Mouse (Mus musculus) limb, embryonic 14.5 days (tissue): ENCODE measurements around the gene Tcn2. TPM values are rescaled to one million over a fixed set of nuclear protein-coding genes. Genes with fewer than 3 reads are reported as not detected.
A peak's percentile ranks its signal among the peaks of the same experiment; 100 is the strongest.

Experiments
- ATAC-seq: fragments of 200-750 bp; cut with Nextera tagmentation; 2 replicates; pipeline ENCODE4 v1.8.0; 2017; ENCODE audit warnings: low read depth, moderate number of reproducible peaks, moderate TSS enrichment; ENCODE audit not compliant: low FRiP score
- DNase-seq: peaks from one replicate; pipeline ENCODE4 v3.0.0-alpha.2; 2015; ENCODE audit warnings: low spot score
- H3K27ac ChIP-seq: fragments of 300-500 bp; sonication (generic); replicated peaks from 2 replicates; pipeline ENCODE4 v1.5.1; 2014; ENCODE audit warnings: low read depth, mild to moderate bottlenecking, low read length, moderate library complexity, mixed read lengths
- H3K27me3 ChIP-seq: fragments of 300-500 bp; sonication (generic); 2 replicates; pipeline ENCODE4 v1.6.1; 2014; ENCODE audit warnings: low read length, mixed read lengths; ENCODE audit not compliant: control insufficient read depth, insufficient read depth
- H3K36me3 ChIP-seq: fragments of 300-500 bp; sonication (generic); 2 replicates; pipeline ENCODE4 v1.6.1; 2014; ENCODE audit warnings: mild to moderate bottlenecking, low read length, moderate library complexity, mixed read lengths; ENCODE audit not compliant: control insufficient read depth, insufficient read depth
- H3K4me1 ChIP-seq: fragments of 300-500 bp; sonication (generic); 2 replicates; pipeline ENCODE4 v1.6.1; 2014; ENCODE audit warnings: antibody characterized with exemption, low read length, mixed read lengths; ENCODE audit not compliant: control insufficient read depth, insufficient read depth
- H3K4me2 ChIP-seq: fragments of 300-500 bp; sonication (generic); replicated peaks from 2 replicates; pipeline ENCODE4 v1.6.1; 2014; ENCODE audit warnings: low read depth, mild to moderate bottlenecking, low read length, moderate library complexity; ENCODE audit not compliant: severe bottlenecking
- H3K4me3 ChIP-seq: fragments of 300-500 bp; sonication (generic); replicated peaks from 2 replicates; pipeline ENCODE4 v1.5.1; 2014; ENCODE audit warnings: low read length
- H3K9ac ChIP-seq: fragments of 300-500 bp; sonication (generic); 2 replicates; pipeline ENCODE4 v1.6.1; 2014; ENCODE audit warnings: mild to moderate bottlenecking, low read depth, low read length, moderate library complexity; ENCODE audit not compliant: severe bottlenecking
- H3K9me3 ChIP-seq: fragments of 300-500 bp; sonication (generic); 2 replicates; pipeline ENCODE4 v1.6.1; 2016; ENCODE audit warnings: low read length; ENCODE audit not compliant: control insufficient read depth
- POLR2A ChIP-seq: fragments of 200-500 bp; IDR thresholded peaks from 2 replicates; pipeline ENCODE4 v1.8.0; 2012; ENCODE audit warnings: inconsistent platforms, mild to moderate bottlenecking, moderate library complexity, borderline replicate concordance; ENCODE audit not compliant: insufficient read depth, insufficient read length; ENCODE audit errors: extremely low read depth
- WGBS: fragments of 180-500 bp; shearing (Covaris S2); extraction: QIAGEN DNeasy Blood & Tissue Kit; methylation state at CpG from one replicate; pipeline ENCODE4 v1.1.7; 2014; 5-methylcytosine and 5-hydroxymethylcytosine counted together
- polyA plus RNA-seq, 2 experiments: library from polyadenylated mRNA; depleted of rRNA in 1 of 2; stranded (reverse) in 1 of 2; unstranded in 1 of 2; fragments of >200 nt; fragmentation: Nextera tagmentation in 1 of 2; extraction: Ambion mirVana in 1 of 2; gene quantifications; 2 replicates each; pipeline versions ENCODE4 v1.2.1 to v1.2.3; 2012 to 2014

Tcn2 gene
- polyA plus RNA-seq, 2 experiments, result 51.5 to 54.3 TPM

GRCm38 (mm10) chr11:3973081-3973480, 41.1 kb upstream of the Tcn2 start:
- ATAC-seq, result no peak
- H3K27me3 ChIP-seq, result no peaks in the 10 kb centered on the region
- H3K4me3 ChIP-seq, result no peak overlapping the region
- H3K9ac ChIP-seq, result no peak overlapping the region
- H3K4me2 ChIP-seq, result no peak overlapping the region
- H3K9me3 ChIP-seq, result no peaks in the 10 kb centered on the region
- no peak for DNase-seq
- H3K27ac ChIP-seq, result no peak overlapping the region
- peaks cover 93% of the 10 kb centered on the region for H3K36me3 ChIP-seq
- H3K4me1 ChIP-seq, result no peaks in the 10 kb centered on the region
- 96% methylated on average over 7 of the region's 7 CpGs for WGBS
- TF ChIP-seq POLR2A, result no peak

DNA sequence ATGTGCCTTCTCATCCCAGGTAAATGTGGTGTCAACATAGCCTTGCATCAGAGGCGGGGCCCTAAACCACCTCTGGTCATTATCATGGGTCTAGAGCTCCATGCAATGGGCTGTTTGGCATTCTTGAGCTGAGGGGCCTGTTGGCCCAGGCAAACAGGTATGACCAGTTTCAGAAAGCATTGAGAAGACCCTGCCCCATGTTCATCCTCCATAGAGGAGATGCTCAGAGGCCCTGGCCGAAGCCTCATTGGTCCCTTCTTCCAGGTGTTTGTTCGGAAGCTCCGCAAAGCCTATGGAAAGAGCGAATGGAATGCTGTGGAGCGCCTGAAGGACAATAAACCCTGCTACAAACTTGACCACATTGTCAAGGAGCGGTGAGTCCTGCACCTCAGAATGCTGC, 38.4 kb upstream of the Tcn2 start:
- 94% methylated on average over 7 of the region's 7 CpGs for WGBS
- H3K36me3 ChIP-seq, result peaks cover 70% of the 10 kb centered on the region
- no peaks in the 10 kb centered on the region for H3K27me3 ChIP-seq
- no peak overlapping the region for H3K9ac ChIP-seq
- no peak overlapping the region for H3K4me2 ChIP-seq
- DNase-seq, result no peak
- TF ChIP-seq POLR2A, result no peak
- no peaks in the 10 kb centered on the region for H3K9me3 ChIP-seq
- ATAC-seq, result no peak
- H3K4me3 ChIP-seq, result no peak overlapping the region
- no peaks in the 10 kb centered on the region for H3K4me1 ChIP-seq
- no peak overlapping the region for H3K27ac ChIP-seq

DNA sequence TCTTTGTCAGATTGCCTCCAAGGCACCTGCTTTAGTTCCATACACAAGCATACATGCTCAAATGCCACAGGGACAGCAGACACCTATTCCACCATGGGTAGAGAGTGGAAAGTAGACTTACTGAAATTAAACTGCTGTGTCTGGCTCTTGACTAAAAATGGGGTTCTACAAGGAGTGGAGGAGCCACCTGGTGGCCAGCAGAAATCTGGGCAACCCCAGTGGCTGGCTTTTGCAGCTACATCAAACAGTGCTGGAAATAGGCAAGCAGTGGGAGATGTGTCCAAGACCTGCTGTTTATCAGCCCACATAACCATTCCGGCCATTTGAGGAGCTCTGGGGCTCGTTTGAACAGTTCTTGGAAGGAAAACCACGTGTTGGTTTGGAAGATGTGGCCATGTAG, 37.9 kb upstream of the Tcn2 start:
- whole genome bisulfite sequencing, result 86% methylated on average over 3 of the region's 3 CpGs
- Histone ChIP-seq H3K9ac (no peak overlapping the region), H3K9me3 (no peaks in the 10 kb centered on the region), H3K4me2 (no peak overlapping the region), H3K36me3 (peaks cover 65% of the 10 kb centered on the region), H3K27me3 (no peaks in the 10 kb centered on the region), H3K27ac (no peak overlapping the region), H3K4me3 (no peak overlapping the region), H3K4me1 (peaks cover 3% of the 10 kb centered on the region)
- no peak for TF ChIP-seq POLR2A
- DNase-seq (no peak), ATAC-seq (no peak)

DNA sequence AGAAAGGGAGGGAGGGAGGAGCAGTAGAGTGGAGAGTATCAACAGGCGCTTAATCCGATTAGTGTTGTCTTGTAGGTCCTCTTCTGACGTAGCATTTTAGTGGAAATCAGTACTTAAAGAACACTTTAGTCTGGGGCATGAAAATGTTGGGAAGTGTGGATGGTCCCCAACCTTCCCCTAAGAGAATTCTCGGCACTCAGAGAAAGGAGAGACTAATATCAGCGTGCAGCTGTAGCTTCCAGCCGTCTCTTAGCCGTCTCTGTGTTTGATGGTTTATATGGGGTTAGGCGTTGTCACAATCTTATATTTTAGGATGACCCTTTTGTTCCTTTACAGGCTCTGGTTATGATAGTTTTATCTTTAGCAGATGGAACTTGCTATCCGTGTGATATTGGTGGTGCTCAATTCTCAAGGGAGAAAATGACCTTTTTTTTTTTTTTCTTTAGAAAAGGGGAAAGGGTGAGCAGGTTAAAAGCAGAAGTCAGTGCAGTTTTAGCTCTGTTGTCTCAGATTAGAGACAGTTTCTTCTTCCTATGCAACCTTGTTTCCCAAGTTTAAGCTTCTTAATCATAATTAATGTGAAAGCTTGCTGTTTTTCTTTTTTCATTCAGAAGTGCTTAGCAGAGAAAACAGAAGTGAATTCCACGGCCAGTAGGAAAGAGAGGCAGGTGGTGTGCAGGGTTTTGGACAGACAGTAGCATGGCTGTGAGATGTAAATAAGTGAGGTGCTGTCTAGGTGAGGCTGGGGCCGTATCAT, 32.6 kb upstream of the Tcn2 start:
- no peak for TF ChIP-seq POLR2A
- peak overlapping the region; percentile 80 for H3K9ac ChIP-seq
- WGBS, result 18% methylated on average over 11 of the region's 11 CpGs
- ATAC-seq (no peak), DNase-seq (no peak)
- no peaks in the 10 kb centered on the region for H3K9me3 ChIP-seq
- peak overlapping the region; percentile 65 for H3K4me2 ChIP-seq
- H3K36me3 ChIP-seq, result peaks cover 14% of the 10 kb centered on the region
- no peaks in the 10 kb centered on the region for H3K27me3 ChIP-seq
- H3K27ac ChIP-seq, result peak overlapping the region; percentile 50; the same call in 1 of the 2 replicates
- peaks cover 10% of the 10 kb centered on the region for H3K4me1 ChIP-seq
- peak overlapping the region; percentile 61 for H3K4me3 ChIP-seq

GRCm38 (mm10) chr11:3963610-3964415, 31.9 kb upstream of the Tcn2 start, which contains the start of gene Pes1:
TSS of gene Pes1 (plus strand) at chr11:3963975.
- no peak for TF ChIP-seq POLR2A
- ATAC-seq (peak; percentile 94), DNase-seq (peak; percentile 90)
- Histone ChIP-seq H3K4me3 (peak within 1 kb of the TSS; percentile 61), H3K36me3 (peaks cover 6% of the 10 kb centered on the region), H3K4me2 (peak within 1 kb of the TSS; percentile 65), H3K27me3 (no peaks in the 10 kb centered on the region), H3K4me1 (peaks cover 10% of the 10 kb centered on the region), H3K27ac (peak within 1 kb of the TSS; percentile 50), H3K9me3 (no peaks in the 10 kb centered on the region), H3K9ac (peak within 1 kb of the TSS; percentile 80)
- under 1% methylated on average over 31 of the region's 31 CpGs for WGBS
